Mouse (Mus musculus): ENCODE results near the gene Aox2.

Aox2 gene

DNA sequence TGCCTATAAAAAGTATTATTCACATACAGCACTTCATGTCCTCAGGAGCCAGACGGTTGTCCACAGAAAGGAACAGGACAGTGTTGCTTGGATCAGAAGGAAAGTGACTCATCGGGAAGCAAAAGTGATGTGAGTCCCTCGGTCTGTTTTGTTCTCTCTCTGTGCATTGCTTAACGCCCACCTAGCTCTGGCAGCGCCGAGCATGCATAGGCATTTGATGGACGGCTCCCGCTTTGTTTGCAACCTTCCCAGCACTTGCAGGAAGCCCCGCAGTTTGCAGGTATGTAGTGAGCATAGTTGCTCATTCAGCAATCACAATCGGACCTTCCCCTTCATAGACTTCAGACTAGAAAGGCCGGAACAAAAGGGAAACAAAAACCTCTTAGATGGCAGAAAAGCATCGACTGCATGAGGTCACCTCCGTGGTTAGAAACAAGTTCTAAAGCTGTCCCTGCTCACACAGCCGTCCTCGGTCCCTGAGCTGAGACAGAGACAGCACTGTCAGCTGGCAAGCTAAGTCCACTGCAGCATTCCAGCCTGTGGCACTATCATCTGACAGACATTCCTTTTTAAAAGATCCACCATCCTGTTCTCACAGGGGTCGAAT lies 11.8 kb downstream of the Aox2 start:
- DNase-seq: no peak

DNA sequence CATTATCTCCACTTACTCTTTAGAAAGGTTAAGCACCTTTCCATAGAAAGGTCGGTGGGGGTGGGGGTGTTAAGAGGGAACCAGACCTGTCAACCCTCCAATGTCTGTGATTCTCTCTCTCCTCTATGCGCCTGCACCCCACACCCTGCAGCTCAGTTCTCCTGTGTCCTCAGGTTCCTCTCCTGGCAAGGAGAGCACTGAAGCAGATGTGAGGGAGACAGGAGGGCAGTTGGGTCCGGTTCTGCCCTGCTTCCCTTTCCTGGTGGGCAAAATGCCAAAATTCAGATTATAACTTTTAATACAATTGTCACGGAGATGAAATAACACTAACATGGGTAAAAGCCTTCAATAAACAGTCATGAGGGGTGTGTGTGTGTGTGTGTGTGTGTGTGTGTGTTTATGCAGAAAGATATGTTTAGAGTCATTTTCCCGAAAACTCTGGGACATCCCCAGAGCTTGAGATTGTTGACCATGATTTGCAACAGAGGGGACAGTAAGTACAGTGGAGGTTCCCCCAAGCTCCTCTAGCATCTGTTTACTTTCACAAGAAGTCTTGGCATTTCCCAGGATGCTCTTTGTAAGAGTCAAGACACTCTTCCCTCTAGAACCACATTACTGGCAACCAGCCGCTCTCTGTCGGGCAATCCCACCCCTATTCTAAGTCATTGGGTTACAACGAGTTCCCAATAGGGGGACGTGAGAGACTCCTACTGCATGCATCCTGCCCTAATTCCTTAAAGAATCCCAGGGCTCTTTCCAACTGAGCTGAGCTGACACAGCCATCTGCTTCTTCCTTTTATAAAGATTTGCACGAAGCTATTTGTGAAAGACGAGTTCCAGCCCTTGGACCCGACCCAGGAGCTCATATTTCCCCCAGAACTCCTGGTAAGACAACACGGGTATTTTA lies 13.5 kb downstream of the Aox2 start:
- DNase-seq: no peak

DNA sequence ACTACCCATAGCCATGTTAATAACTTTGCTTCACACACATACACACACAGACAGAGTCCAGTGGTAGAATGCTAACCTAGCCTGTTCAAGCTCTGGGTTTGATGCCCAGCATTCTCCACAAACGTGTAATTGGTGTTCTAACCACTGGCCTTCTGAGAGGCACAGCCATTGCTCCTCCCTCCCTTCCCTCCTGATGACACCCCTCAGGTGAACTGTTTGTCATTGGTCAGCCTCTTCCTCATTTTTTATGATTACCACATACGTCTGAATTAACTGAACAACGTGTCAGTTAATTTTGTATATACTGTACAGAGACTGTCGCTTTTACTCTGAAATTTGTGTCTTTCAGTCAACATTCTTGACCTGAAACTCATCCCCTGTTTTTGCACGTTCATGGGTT lies 16.6 kb downstream of the Aox2 start:
- no peak for DNase-seq

DNA sequence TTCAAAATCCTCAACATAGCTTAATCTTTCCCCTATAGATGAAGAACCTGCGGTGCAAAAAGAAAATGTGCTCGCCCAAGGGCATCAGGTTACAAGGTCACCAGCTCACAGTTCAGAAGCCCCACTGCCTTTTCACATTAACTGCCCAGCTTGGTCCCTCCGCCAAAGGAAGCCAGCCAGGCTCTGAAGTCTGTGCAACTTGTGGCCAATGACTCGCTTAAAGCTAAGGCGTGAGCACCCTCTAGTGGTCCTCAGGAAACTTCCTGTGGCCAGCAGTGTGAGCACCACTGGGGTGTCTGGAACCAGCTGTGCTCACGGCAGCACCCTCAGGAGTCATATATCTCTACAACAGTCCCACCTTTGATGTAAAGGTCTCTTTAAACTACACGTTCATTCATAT lies 18.2 kb downstream of the Aox2 start:
- DNase-seq: peak; percentile 34

GRCm38 (mm10) chr1:58296821-58297220 lies 18.7 kb downstream of the Aox2 start:
- no peak for DNase-seq

DNA sequence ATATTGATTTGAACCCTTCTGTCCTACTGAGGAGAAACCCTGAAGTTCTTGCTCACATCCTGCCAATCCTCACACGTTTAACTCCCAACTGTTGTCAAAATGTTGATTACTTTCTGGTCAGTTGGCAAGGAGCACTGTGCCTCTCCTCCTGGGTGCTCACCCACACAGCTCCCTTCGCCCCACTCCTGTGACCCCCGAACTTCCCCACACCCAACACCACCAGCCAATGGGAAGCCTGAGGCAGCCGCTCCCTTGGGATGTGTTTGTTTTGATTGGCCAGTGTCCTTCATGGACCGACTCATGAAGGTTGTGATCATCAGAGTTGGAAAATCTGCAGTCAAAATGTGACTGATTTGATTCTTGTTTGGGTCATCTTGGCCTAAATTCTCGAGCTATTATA lies 20.2 kb downstream of the Aox2 start:
- no peak for DNase-seq

DNA sequence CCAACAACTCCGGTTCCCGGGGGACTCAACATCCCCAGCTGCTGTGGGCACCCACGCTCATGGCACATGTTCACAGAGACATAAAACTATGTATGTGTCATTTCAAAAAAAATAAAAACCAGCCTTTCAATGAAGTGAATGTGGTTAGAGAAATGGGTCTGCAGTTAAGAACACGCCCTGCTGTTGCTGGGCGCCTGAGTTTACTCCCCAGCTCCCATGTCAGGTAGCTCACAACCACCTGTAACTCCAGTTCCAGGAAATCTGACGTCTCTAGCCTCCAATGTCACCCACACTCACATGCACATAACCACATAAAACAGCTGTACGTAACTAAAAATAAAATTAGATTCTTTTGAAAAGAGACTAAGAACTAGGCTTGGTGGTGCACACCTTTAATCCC lies 22.9 kb downstream of the Aox2 start:
- DNase-seq: no peak

DNA sequence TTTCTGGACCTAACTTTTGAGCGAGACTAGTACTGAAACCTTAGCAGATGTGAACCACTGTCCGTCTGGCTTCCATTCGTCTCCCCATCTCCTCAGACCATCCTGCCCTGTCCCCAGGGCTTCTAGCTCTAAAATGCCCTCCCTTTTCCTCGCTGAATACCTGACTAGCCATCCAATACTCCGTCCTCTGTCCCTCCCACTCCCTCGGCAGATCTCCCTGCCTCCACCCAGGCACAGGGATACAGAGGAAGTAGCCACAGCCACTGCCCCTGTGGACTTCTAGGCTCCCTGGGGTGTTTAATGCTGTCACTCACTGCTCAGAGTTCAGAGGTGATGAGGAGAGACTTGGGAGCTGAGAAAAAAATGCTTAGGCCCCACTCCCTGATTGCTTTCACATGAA lies 23.9 kb downstream of the Aox2 start:
- no peak for DNase-seq

- DNase-seq: no peak
Observed at GRCm38 (mm10) chr1:58303009-58303408, 24.9 kb downstream of the Aox2 start.

DNA sequence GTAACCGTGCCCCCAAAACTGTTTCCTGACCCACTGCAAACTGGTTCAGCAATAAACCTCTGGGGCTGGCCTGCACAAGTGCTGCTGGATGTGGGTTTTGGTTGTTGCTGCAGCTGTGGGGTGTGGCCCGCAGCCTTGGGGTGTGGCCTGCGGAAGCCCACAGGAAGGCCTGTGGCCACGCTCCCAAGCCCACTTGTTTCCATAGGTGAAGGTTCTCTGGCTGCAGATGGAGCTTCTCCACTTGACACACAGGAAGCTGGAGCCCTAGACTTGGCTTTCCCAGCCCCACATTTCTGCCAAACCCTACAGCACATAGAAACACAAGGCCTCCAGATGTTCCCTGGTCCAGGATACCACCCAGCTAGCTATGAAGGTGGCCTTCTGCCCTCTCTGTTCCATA lies 25.6 kb downstream of the Aox2 start:
- DNase-seq: no peak

GRCm38 (mm10) chr1:58304296-58304695 lies 26.2 kb downstream of the Aox2 start:
- no peak for DNase-seq

DNA sequence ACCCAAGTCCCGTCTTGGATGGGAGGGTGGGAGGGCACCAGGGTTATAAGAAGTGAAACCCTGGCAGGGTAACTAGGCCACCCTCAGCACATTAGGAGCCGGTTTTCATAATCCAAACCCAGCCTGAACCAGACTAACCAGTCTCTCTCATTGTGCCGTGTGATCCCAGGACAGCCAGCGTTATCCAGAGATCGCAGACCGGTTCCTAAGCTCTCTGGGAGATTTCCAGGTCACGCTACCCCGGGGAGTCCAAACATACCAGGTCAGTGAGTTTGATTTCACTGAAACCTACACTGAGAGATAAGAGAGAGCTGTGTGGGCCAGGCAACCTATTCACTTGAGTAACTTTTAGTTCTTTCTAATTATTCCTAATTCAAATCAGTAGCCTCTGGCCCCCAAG lies 29.1 kb downstream of the Aox2 start:
- peak; percentile 63 for DNase-seq

GRCm38 (mm10) chr1:58308594-58308993 lies 30.5 kb downstream of the Aox2 start:
- DNase-seq: no peak

GRCm38 (mm10) chr1:58309853-58310252 lies 31.7 kb downstream of the Aox2 start:
- no peak for DNase-seq

DNA sequence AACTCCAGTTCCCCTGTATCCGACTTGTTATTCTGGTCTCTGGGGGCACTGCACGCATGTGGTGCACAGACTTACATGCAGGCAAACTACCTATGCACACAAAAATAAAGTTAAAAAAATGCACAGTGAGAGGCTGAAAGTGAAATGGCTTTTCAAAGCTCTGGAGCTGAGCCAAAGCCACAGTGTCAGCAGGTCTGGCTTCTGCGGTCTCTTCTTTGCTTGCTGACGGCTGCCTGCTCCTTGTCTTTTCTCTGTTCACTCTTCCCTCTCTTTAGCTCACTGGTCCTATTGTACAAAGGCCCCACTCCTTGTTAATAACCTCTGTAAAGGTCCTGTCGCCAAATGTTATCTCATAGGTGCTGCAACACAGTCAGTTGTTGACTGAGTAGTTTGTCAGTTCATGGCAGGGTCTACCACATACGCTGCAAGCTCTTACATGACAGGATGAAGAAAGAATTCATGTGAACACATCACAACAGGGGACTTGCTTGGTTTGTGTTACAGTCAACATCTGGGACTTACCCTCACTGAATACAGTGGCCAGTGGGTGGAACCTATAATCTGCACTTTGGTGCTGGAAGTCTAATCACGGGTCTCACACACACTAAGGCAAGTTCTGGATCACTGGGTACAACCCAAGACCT lies 33.2 kb downstream of the Aox2 start:
- DNase-seq: no peak

- DNase-seq: no peak
Observed at GRCm38 (mm10) chr1:58313173-58313572, 35.0 kb downstream of the Aox2 start.

- no peak for DNase-seq
Observed at GRCm38 (mm10) chr1:58315532-58315931, 37.4 kb downstream of the Aox2 start.

DNA sequence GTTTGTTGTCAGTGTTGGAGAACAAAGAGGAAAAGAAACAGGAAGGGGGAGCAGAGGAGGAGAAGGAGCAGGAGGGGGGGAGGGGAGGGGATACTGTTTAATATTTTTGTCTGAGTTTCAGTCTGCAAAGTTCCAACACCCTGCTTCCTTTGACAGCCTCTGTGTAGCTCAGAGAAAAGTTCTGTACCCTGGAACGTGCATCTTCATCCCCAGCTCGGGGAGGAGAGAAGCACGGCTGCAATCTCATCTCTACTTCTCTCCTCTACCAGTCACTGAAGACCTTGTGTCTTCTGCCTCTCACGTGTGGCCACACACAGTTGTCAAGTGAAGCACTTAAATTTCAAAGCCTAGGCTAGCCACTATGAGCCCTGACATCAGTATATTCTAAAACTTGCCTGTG lies 55.1 kb downstream of the Aox2 start:
- no peak for DNase-seq

DNA sequence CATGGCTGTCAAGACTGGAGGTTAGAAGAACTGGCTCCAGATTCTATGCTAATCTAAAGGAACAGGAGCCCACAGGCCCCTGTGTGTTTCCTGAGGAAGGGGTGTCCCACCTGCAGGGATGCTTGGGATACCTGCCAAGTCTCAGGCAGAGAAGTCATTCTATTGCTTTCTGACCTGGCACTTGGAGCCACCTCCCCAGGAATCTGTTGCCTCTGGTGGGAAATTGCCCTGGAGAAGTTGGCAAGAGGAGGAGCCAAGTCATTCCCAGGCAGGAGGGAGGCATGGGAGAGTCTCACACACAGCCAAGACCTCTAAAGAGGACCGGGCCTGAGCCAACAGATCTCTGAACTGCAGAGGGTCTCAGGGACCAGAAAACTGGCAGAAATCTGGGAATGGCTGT lies 61.8 kb downstream of the Aox2 start:
- no peak for DNase-seq

GRCm38 (mm10) chr1:58341576-58341975 lies 63.5 kb downstream of the Aox2 start:
- DNase-seq: peak; percentile 64

DNA sequence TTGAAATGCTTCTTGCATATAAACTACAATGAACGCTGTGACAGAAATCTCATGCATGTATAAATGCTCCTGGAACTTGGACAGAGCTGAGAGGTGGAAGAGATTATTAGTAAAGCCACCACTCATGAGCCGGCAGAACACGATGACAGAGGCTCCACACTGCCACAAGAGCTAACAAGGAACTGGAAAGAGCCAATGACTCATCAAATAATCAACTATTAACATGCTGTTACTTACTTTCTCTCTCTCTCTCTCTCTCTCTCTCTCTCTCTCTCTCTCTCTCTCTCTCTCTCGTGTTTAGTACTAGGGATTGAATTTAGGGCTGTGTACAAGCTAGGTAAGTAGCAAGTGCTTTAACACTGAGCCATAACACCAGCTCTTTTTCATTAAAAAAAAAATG lies 65.7 kb downstream of the Aox2 start:
- DNase-seq: no peak

GRCm38 (mm10) chr1:58344570-58344969 lies 66.4 kb downstream of the Aox2 start:
- DNase-seq: no peak

GRCm38 (mm10) chr1:58346159-58346558 lies 68.0 kb downstream of the Aox2 start:
- no peak for DNase-seq

GRCm38 (mm10) chr1:58348712-58349111 lies 70.6 kb downstream of the Aox2 start:
- no peak for DNase-seq

Measured in kidney, adult 11 months (tissue).